Mouse (Mus musculus) ovary, postnatal 14 days (tissue): ENCODE results near the gene Ip6k3.

ENCODE experiments used
- DNase-seq: peaks from one replicate; pipeline ENCODE4 v3.0.0; 2022; ENCODE audit warnings: low spot score

Ip6k3 gene

GRCm38 (mm10) chr17:27152976-27153723, 14.4 kb downstream of the Ip6k3 start:
- no peak for DNase-seq

- no peak for DNase-seq
These were observed 16.2 kb downstream of the Ip6k3 start for GRCm38 (mm10) chr17:27151411-27151810.

GRCm38 (mm10) chr17:27150871-27151270, 16.7 kb downstream of the Ip6k3 start:
- DNase-seq = no peak

GRCm38 (mm10) chr17:27146323-27146923, 21.2 kb downstream of the Ip6k3 start:
- no peak for DNase-seq

GRCm38 (mm10) chr17:27144152-27144551, 23.4 kb downstream of the Ip6k3 start:
- no peak for DNase-seq

GRCm38 (mm10) chr17:27141971-27142450, 25.6 kb downstream of the Ip6k3 start:
- no peak for DNase-seq

- DNase-seq = no peak
These were observed 27.3 kb downstream of the Ip6k3 start for GRCm38 (mm10) chr17:27140262-27140661.

- DNase-seq = no peak
These were observed 28.3 kb downstream of the Ip6k3 start for GRCm38 (mm10) chr17:27139304-27139703.

- no peak for DNase-seq
These were observed 29.2 kb downstream of the Ip6k3 start for GRCm38 (mm10) chr17:27138396-27138795.

GRCm38 (mm10) chr17:27134715-27135114, 32.9 kb downstream of the Ip6k3 start:
- DNase-seq = no peak

- DNase-seq = no peak
These were observed 33.4 kb downstream of the Ip6k3 start for GRCm38 (mm10) chr17:27134187-27134586.

GRCm38 (mm10) chr17:27133551-27134141, 33.9 kb downstream of the Ip6k3 start, which contains the start of gene Uqcc2:
Gene Uqcc2 (minus strand): TSS chr17:27133916.
- peak; percentile 96 for DNase-seq

- no peak for DNase-seq
These were observed 35.4 kb downstream of the Ip6k3 start for GRCm38 (mm10) chr17:27132238-27132637.

GRCm38 (mm10) chr17:27131240-27131665, 36.3 kb downstream of the Ip6k3 start:
- no peak for DNase-seq

GRCm38 (mm10) chr17:27130246-27130645, 37.3 kb downstream of the Ip6k3 start:
- no peak for DNase-seq

GRCm38 (mm10) chr17:27129819-27130218, 37.8 kb downstream of the Ip6k3 start:
- no peak for DNase-seq

GRCm38 (mm10) chr17:27129291-27129690, 38.3 kb downstream of the Ip6k3 start:
- DNase-seq = no peak

GRCm38 (mm10) chr17:27128189-27128588, 39.4 kb downstream of the Ip6k3 start:
- DNase-seq = no peak

GRCm38 (mm10) chr17:27126974-27127373, 40.6 kb downstream of the Ip6k3 start:
- DNase-seq = no peak

GRCm38 (mm10) chr17:27125669-27126202, 41.9 kb downstream of the Ip6k3 start:
- no peak for DNase-seq

GRCm38 (mm10) chr17:27125185-27125584, 42.4 kb downstream of the Ip6k3 start:
- DNase-seq = peak; percentile 68

- DNase-seq = no peak
These were observed 43.7 kb downstream of the Ip6k3 start for GRCm38 (mm10) chr17:27123813-27124375.
